Mouse (Mus musculus): ENCODE results near the gene Gm7358.
A peak's percentile ranks its signal among the peaks of the same experiment; 100 is the strongest.
"Not testable (repeated sequence)": the region's sequence is repeated elsewhere in the genome, so short reads cannot be mapped to it uniquely, and the experiment has no call there.

The Gm7358 gene

DNA sequence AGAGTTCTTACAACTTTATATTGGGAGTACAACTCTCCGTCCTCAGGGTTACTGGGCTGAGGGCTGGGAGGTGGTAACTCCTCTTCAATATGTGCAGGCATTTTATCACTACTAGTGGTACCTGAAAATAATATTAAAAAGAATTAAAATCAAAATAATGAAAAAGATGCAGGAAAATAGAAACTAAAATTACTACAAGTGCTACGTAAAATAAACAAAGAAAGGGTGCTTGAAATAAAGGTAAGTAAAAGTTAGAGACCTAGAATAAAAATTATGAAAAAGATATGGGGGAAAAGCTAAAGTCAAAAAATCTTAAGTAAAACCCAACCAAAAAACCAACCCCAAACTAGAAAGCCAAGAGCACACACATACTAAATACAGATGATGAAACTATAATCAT lies at the start of gene Gm7358:
Gene Gm7358, minus strand, starts transcription at position 101 of the 400 bp plus-strand sequence.
- not testable (repeated sequence) for DNase-seq

DNA sequence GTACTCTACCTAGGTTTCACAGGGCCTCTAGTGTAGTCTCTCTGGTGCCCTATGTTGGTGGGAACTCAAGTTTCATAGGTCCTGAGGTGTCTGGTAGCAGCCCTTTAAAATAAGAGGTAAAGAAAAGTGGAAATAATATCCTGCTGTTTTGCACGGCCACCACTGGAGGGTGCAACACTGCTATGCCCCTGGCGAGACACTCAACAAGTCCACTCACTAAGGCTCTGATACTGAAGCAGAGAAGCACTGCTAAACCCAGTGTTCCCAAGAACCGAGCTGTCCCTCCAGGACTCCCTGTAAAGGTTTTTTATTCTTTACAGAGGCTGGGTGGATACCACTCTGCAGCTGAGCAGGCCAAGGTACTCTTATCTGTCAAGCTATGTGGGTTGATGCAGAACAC lies 43.7 kb upstream of the Gm7358 start:
- not testable (repeated sequence) for DNase-seq

DNA sequence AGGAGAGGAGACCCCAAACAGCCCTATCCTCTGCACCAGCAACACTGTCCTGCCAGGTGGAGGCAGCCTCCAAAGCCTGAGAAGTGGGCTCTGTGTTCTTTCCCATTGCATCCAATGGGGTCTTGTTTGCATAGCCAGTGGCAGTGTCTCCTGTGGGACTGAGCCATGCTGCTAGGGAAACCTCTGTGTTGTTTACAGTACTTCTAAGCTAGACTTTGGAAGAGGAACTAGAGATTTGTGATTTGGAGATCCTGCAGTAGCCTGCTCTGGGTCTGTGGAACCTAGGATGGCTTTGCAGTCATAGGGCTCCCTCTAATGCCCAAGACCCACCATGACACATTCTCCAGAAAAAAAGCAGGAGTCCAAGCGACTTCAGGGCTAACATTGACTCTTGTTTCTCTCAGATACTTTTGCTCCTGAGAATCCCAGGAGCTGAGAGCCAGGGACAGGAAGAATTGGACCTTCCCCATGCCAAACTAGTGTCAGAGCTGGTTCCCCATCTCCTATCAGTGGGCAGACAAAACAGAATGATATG lies 42.2 kb upstream of the Gm7358 start:
- peak in 1 of 2 experiments; percentile 12 for DNase-seq

DNA sequence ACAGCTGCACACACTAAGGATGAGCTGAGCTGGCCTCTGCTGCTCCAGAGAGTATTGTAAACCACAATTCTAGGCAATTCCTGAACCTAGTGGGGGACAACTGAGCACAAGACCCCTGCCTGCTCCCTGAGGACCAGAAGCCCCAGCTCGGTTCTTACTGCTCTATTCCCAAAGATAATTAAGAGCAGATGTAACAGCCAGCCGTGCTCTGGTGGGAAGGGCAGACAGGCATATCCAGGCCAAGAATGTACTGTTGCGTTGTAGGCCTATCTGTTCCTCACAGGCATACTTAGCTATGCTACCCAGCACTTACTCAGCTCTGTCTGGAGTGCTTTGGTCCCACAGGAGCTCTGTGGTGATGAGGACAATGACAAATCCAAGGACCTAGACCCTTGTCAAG lies 40.6 kb upstream of the Gm7358 start:
- DNase-seq, result not testable (repeated sequence)

DNA sequence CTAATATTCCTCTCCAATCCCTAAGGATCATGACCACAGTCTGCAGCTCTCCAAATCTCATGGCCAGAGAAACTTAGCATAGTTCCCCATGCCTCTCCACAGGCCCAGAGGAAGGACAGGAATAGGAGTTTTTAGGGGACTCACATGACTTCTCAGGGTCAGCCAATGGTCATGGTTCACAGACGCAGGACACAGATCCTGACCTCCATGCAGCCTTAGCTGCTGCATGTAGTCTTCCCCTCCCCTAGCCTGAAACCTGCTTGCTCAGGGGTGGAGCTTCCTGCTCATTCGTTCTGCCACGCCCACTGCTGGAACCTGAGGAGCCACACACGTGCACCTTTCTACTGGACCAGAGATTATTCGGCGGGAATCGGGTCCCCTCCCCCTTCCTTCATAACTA lies 34.8 kb upstream of the Gm7358 start:
- DNase-seq, result not testable (repeated sequence)

DNA sequence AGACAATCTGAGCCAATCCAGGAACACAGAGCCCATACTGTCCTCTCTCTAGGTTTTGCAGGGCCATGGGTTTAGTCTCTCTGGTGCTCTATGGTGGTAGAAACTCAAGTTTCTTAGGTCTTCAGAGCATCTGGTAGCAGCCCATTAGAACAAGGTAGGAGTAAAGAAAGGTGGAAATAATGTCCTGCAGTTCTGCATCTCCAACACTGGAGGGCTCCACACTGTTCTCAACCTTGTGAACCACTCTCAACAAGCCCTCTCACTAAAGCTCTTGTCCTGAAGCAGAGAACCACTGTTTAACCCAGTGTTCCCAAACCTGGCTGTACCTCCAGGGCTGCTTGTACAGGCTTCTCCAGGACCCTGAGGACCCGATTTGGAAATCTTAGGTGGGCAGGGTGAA lies 27.3 kb upstream of the Gm7358 start:
- not testable (repeated sequence) for DNase-seq

DNA sequence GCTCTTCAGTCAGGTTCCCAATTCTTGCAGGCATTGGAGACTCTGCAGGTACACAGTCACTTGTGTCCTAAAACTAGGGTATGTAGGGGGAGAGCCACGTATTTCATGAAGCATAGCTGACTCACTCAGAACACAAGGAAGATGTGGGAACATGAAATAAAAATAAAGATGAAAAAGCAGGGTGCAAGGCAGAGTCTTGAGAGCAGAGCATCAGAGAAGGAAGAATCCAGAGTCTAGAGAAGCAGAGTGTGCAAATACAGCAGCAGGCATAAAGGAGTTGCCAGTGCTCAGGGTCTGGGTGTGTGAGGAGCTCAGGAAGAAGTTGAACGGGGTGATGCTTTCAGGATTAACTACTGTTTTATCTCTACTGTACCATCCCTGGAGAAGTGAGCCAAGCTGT lies 17.5 kb downstream of the Gm7358 start:
- not testable (repeated sequence) for DNase-seq

DNA sequence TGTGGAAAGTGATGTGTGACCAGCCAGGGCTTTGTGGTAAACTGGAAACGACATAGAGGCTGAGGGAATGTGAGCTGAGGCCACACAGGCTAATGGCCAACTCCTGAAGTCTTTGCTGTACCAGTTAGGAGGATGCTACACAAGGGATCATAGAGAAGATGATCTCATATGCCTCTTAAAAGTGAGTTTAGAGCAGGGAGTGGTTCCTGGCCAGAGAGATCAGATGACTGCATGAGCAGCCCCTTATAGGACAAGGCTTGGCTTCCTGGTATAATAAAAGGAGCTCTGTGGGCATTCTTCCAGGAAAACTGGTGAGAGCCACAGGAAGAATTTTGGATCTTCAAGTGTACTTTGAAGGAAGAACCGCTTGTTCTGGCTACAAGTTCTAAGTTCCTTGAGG lies 22.3 kb downstream of the Gm7358 start:
- DNase-seq, result not testable (repeated sequence)

DNA sequence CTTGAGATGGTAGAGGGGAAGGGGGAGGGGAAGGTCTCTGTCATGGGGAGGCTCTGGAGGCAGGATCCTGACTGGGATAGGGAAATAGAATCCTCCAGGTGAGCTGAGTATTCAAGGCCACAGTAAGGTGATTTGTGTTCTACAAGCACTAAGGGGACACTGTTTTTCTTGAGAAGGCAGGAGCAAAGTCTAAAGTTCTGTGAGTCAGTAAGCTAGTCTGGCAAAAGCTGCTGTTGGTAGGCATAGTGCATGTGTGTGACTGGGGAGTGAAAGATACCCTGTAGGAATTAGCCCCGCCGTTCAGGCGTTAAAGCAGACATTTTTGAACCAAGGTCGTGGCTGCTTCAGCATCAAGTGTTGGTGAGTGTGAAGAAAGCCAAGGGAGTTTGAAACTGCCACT lies 23.2 kb downstream of the Gm7358 start:
- not testable (repeated sequence) for DNase-seq

Data from cerebellum, postnatal 36 days (tissue).